Mouse (Mus musculus) intestine, embryonic 14.5 days (tissue): Measurements from ENCODE around the gene Sstr4. TPM values are rescaled to one million over a fixed set of nuclear protein-coding genes. Genes with fewer than 3 reads are reported as not detected.

Source experiments
- ATAC-seq: fragments of 200-750 bp; cut with Nextera tagmentation; replicated peaks from 2 replicates; pipeline ENCODE4 v1.8.0; 2017; ENCODE audit warnings: low read depth, moderate number of reproducible peaks, moderate TSS enrichment, moderate library complexity; ENCODE audit not compliant: low FRiP score, low TSS enrichment
- DNase-seq: peaks from one replicate; pipeline ENCODE4 v3.0.0-alpha.2; 2018; ENCODE audit warnings: low spot score
- H3K27ac ChIP-seq: fragments of 300-500 bp; sonication (generic); 2 replicates; pipeline ENCODE4 v1.5.1; 2014; ENCODE audit warnings: low read depth, mild to moderate bottlenecking, control low read depth
- H3K27me3 ChIP-seq: fragments of 300-500 bp; sonication (generic); replicated peaks from 2 replicates; pipeline ENCODE4 v1.6.1; 2014; ENCODE audit warnings: low read length, control low read depth; ENCODE audit not compliant: control insufficient read depth, insufficient read depth
- H3K36me3 ChIP-seq: fragments of 300-500 bp; sonication (generic); 2 replicates; pipeline ENCODE4 v1.6.1; 2014; ENCODE audit warnings: low read length, control low read depth; ENCODE audit not compliant: control insufficient read depth, insufficient read depth
- H3K4me1 ChIP-seq: fragments of 300-500 bp; sonication (generic); replicated peaks from 2 replicates; pipeline ENCODE4 v1.6.1; 2014; ENCODE audit warnings: low read length, control low read depth, mixed read lengths; ENCODE audit not compliant: control insufficient read depth, insufficient read depth
- H3K4me2 ChIP-seq: fragments of 300-500 bp; sonication (generic); 2 replicates; pipeline ENCODE4 v1.6.1; 2014; ENCODE audit warnings: low read length
- H3K4me3 ChIP-seq: fragments of 300-500 bp; sonication (generic); 2 replicates; pipeline ENCODE4 v1.5.1; 2014; ENCODE audit warnings: low read depth, low read length, control low read depth, mixed read lengths
- H3K9ac ChIP-seq: fragments of 300-500 bp; sonication (generic); 2 replicates; pipeline ENCODE4 v1.6.1; 2014; ENCODE audit warnings: mild to moderate bottlenecking, low read length
- H3K9me3 ChIP-seq: fragments of 300-500 bp; sonication (generic); 2 replicates; pipeline ENCODE4 v1.6.1; 2016; ENCODE audit warnings: low read length, control low read depth; ENCODE audit not compliant: control insufficient read depth
- WGBS: fragments of 180-500 bp; shearing (Covaris S2); extraction: QIAGEN DNeasy Blood & Tissue Kit; methylation state at CpG from one replicate; pipeline ENCODE4 v1.1.7; 2014; 5-methylcytosine and 5-hydroxymethylcytosine counted together
- polyA plus RNA-seq: library from polyadenylated mRNA; unstranded; fragments of >200 nt; fragmentation: Nextera tagmentation; extraction: Ambion mirVana; gene quantifications from 2 replicates; pipeline ENCODE4 v1.2.1, GENCODE M21; 2014

Sstr4 gene
- polyA plus RNA-seq, 1 experiment from 2014 or later: 3.2 TPM

GRCm38 (mm10) chr2:148409821-148410220 is 14.7 kb downstream of the Sstr4 start:
- Histone ChIP-seq H3K9me3 (no peaks in the 10 kb centered on the region), H3K27me3 (peaks cover 19% of the 10 kb centered on the region), H3K4me3 (no peak overlapping the region), H3K4me2 (no peak overlapping the region), H3K9ac (no peak overlapping the region), H3K27ac (no peak overlapping the region), H3K4me1 (peaks cover 11% of the 10 kb centered on the region; the same call in 1 of the 2 replicates), H3K36me3 (no peaks in the 10 kb centered on the region)
- 92% methylated on average over 1 of the region's 1 CpGs for WGBS
- no peak for ATAC-seq
- DNase-seq: no peak

GRCm38 (mm10) chr2:148419151-148419550 is 24.0 kb downstream of the Sstr4 start:
- WGBS: 54% methylated on average over 3 of the region's 3 CpGs
- Histone ChIP-seq H3K4me3 (no peak overlapping the region), H3K9me3 (no peaks in the 10 kb centered on the region), H3K27ac (no peak overlapping the region), H3K27me3 (no peaks in the 10 kb centered on the region), H3K4me2 (no peak overlapping the region), H3K36me3 (no peaks in the 10 kb centered on the region), H3K9ac (no peak overlapping the region), H3K4me1 (peaks cover 6% of the 10 kb centered on the region; the same call in 1 of the 2 replicates)
- ATAC-seq: no peak
- no peak for DNase-seq

- 60% methylated on average over 2 of the region's 2 CpGs for WGBS
Observed at GRCm38 (mm10) chr2:148419776-148420175, 24.6 kb downstream of the Sstr4 start.

GRCm38 (mm10) chr2:148421112-148421511 is 26.0 kb downstream of the Sstr4 start:
- Histone ChIP-seq H3K36me3 (no peaks in the 10 kb centered on the region), H3K27ac (no peak overlapping the region; the same call in 1 of the 2 replicates), H3K4me1 (peaks cover 6% of the 10 kb centered on the region; the same call in 1 of the 2 replicates), H3K9ac (no peak overlapping the region), H3K4me3 (no peak overlapping the region), H3K27me3 (no peaks in the 10 kb centered on the region), H3K9me3 (no peaks in the 10 kb centered on the region), H3K4me2 (no peak overlapping the region)
- WGBS: 30% methylated on average over 1 of the region's 1 CpGs
- no peak for DNase-seq
- ATAC-seq: no peak

More at GRCm38 (mm10) chr2:148419776-148420175, 24.6 kb downstream of the Sstr4 start:
- Histone ChIP-seq H3K9me3 (no peaks in the 10 kb centered on the region), H3K36me3 (no peaks in the 10 kb centered on the region), H3K27me3 (no peaks in the 10 kb centered on the region), H3K9ac (no peak overlapping the region), H3K27ac (no peak overlapping the region), H3K4me3 (no peak overlapping the region), H3K4me2 (no peak overlapping the region), H3K4me1 (peaks cover 6% of the 10 kb centered on the region; the same call in 1 of the 2 replicates)
- ATAC-seq (no peak), DNase-seq (no peak)

GRCm38 (mm10) chr2:148421706-148422105 is 26.6 kb downstream of the Sstr4 start:
- no peaks in the 10 kb centered on the region for H3K36me3 ChIP-seq
- 0 out of 2 replicates have a peak, but pooled peaks have one; percentile 36 for ATAC-seq
- no peaks in the 10 kb centered on the region for H3K9me3 ChIP-seq
- H3K4me1 ChIP-seq: peaks cover 6% of the 10 kb centered on the region; the same call in 1 of the 2 replicates
- no peaks in the 10 kb centered on the region for H3K27me3 ChIP-seq
- H3K27ac ChIP-seq: no peak overlapping the region
- WGBS: 40% methylated on average over 1 of the region's 1 CpGs
- H3K4me3 ChIP-seq: no peak overlapping the region
- no peak for DNase-seq
- no peak overlapping the region for H3K9ac ChIP-seq
- no peak overlapping the region for H3K4me2 ChIP-seq

GRCm38 (mm10) chr2:148425709-148426382 is 30.7 kb downstream of the Sstr4 start:
- Histone ChIP-seq H3K9me3 (no peaks in the 10 kb centered on the region), H3K4me1 (no peaks in the 10 kb centered on the region), H3K36me3 (no peaks in the 10 kb centered on the region), H3K4me2 (no peak overlapping the region), H3K27me3 (no peaks in the 10 kb centered on the region), H3K27ac (no peak overlapping the region), H3K9ac (no peak overlapping the region), H3K4me3 (no peak overlapping the region)
- 69% methylated on average over 5 of the region's 5 CpGs for WGBS
- DNase-seq (no peak), ATAC-seq (no peak)

- no peak overlapping the region for H3K4me2 ChIP-seq
- no peaks in the 10 kb centered on the region for H3K36me3 ChIP-seq
- no peaks in the 10 kb centered on the region for H3K27me3 ChIP-seq
- WGBS: 75% methylated on average over 3 of the region's 3 CpGs
- no peak for DNase-seq
- no peak for ATAC-seq
- H3K9me3 ChIP-seq: no peaks in the 10 kb centered on the region
- no peak overlapping the region for H3K9ac ChIP-seq
- H3K27ac ChIP-seq: no peak overlapping the region
- peaks cover 5% of the 10 kb centered on the region; the same call in 1 of the 2 replicates for H3K4me1 ChIP-seq
- no peak overlapping the region for H3K4me3 ChIP-seq
Observed at GRCm38 (mm10) chr2:148427553-148427952, 32.4 kb downstream of the Sstr4 start.

GRCm38 (mm10) chr2:148428523-148428922 is 33.4 kb downstream of the Sstr4 start:
- H3K36me3 ChIP-seq: no peaks in the 10 kb centered on the region
- H3K9me3 ChIP-seq: no peaks in the 10 kb centered on the region
- H3K27me3 ChIP-seq: no peaks in the 10 kb centered on the region
- H3K4me3 ChIP-seq: no peak overlapping the region
- no peak overlapping the region for H3K9ac ChIP-seq
- ATAC-seq (no peak), DNase-seq (no peak)
- H3K4me1 ChIP-seq: peaks cover 5% of the 10 kb centered on the region; the same call in 1 of the 2 replicates
- no peak overlapping the region for H3K4me2 ChIP-seq
- no peak overlapping the region for H3K27ac ChIP-seq
- WGBS: 82% methylated on average over 3 of the region's 3 CpGs

- no peak overlapping the region for H3K4me2 ChIP-seq
- no peak overlapping the region for H3K27ac ChIP-seq
- DNase-seq (no peak), ATAC-seq (no peak)
- H3K9ac ChIP-seq: no peak overlapping the region
- no peaks in the 10 kb centered on the region for H3K27me3 ChIP-seq
- H3K9me3 ChIP-seq: no peaks in the 10 kb centered on the region
- no peak overlapping the region for H3K4me3 ChIP-seq
- no peaks in the 10 kb centered on the region for H3K36me3 ChIP-seq
- peaks cover 5% of the 10 kb centered on the region; the same call in 1 of the 2 replicates for H3K4me1 ChIP-seq
Observed at GRCm38 (mm10) chr2:148429001-148429505, 33.9 kb downstream of the Sstr4 start.
